Mouse (Mus musculus) stomach, postnatal 0 days (tissue): ENCODE results near the gene Cxcl9. TPM values are rescaled to one million over a fixed set of nuclear protein-coding genes. Genes with fewer than 3 reads are reported as not detected.

ENCODE experiments used
- ATAC-seq: fragments of 200-750 bp; cut with Nextera tagmentation; 2 replicates; pipeline ENCODE4 v1.8.0; 2017; ENCODE audit not compliant: low FRiP score, low TSS enrichment
- DNase-seq: peaks from one replicate; pipeline ENCODE4 v3.0.0-alpha.2; 2016; ENCODE audit warnings: low spot score
- H3K27ac ChIP-seq: fragments of 300-500 bp; sonication (generic); replicated peaks from 2 replicates; pipeline ENCODE4 v1.5.1; 2014; ENCODE audit warnings: mild to moderate bottlenecking, control low read depth
- H3K27me3 ChIP-seq: fragments of 300-500 bp; sonication (generic); 2 replicates; pipeline ENCODE4 v1.6.1; 2014; ENCODE audit warnings: low read length; ENCODE audit not compliant: control insufficient read depth, insufficient read depth
- H3K36me3 ChIP-seq: fragments of 300-500 bp; sonication (generic); 2 replicates; pipeline ENCODE4 v1.6.1; 2014; ENCODE audit warnings: low read length, mixed read lengths; ENCODE audit not compliant: control insufficient read depth, insufficient read depth
- H3K4me1 ChIP-seq: fragments of 300-500 bp; sonication (generic); replicated peaks from 2 replicates; pipeline ENCODE4 v1.6.1; 2014; ENCODE audit warnings: antibody characterized with exemption; ENCODE audit not compliant: control insufficient read depth, insufficient read depth
- H3K4me2 ChIP-seq: fragments of 300-500 bp; sonication (generic); replicated peaks from 2 replicates; pipeline ENCODE4 v1.6.1; 2014; ENCODE audit warnings: low read depth, mild to moderate bottlenecking, control low read depth, moderate library complexity
- H3K4me3 ChIP-seq: fragments of 300-500 bp; sonication (generic); 2 replicates; pipeline ENCODE4 v1.5.1; 2014; ENCODE audit warnings: low read depth, low read length, control low read depth
- H3K9ac ChIP-seq: fragments of 300-500 bp; sonication (generic); 2 replicates; pipeline ENCODE4 v1.6.1; 2014; ENCODE audit warnings: mild to moderate bottlenecking, low read length, control low read depth, mixed read lengths
- H3K9me3 ChIP-seq: fragments of 300-500 bp; sonication (generic); 2 replicates; pipeline ENCODE4 v1.6.1; 2016; ENCODE audit warnings: low read length; ENCODE audit not compliant: control insufficient read depth
- CTCF ChIP-seq: IDR thresholded peaks from 2 replicates; pipeline ENCODE4 v1.5.1; 2016; ENCODE audit warnings: antibody characterized with exemption, low read depth, mild to moderate bottlenecking, moderate library complexity
- EP300 ChIP-seq: optimal IDR thresholded peaks from 2 replicates; pipeline ENCODE3; 2016; ENCODE audit warnings: antibody characterized with exemption
- WGBS: fragments of 180-500 bp; shearing (Covaris S2); extraction: QIAGEN DNeasy Blood & Tissue Kit; methylation state at CpG from one replicate; pipeline ENCODE4 v1.1.7; 2014; 5-methylcytosine and 5-hydroxymethylcytosine counted together
- polyA plus RNA-seq: library from polyadenylated mRNA; unstranded; fragments of >200 nt; fragmentation: Nextera tagmentation; extraction: Ambion mirVana; gene quantifications from 2 replicates; pipeline ENCODE4 v1.2.1, GENCODE M21; 2015

Cxcl9 gene
- polyA plus RNA-seq, result 0.11 TPM in 1 of 2 replicates, not detected in the other

DNA sequence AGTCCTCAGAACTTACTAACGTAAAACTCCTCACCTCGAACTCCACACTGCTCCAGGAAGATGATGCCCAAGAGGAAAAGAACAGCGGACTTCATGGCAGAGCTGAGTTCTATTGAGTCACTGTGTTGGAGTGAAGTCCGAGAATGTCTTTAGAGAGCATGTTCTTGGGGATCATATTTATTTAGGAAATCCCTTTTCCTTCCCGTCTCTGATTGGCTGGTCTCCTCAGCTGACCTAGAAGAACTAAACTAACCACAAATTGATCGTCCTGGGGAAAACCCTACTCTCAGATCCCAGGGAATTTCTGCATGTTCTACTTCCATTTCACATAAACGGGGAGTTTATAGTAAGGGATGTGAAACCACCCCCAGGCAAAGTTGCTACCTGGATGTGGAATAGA, at the start of gene Cxcl9:
Gene Cxcl9, minus strand, starts transcription at position 151 of the 400 bp plus-strand sequence.
- no peaks in the 10 kb centered on the region for H3K36me3 ChIP-seq
- 70% methylated on average over 7 of the region's 7 CpGs for WGBS
- no peak within 1 kb of the TSS for H3K9ac ChIP-seq
- no peak for DNase-seq
- H3K27ac ChIP-seq, result no peak within 1 kb of the TSS
- no peak within 1 kb of the TSS for H3K4me3 ChIP-seq
- H3K27me3 ChIP-seq, result no peaks in the 10 kb centered on the region
- TF ChIP-seq CTCF, result no peak
- no peak for TF ChIP-seq EP300
- H3K9me3 ChIP-seq, result no peaks in the 10 kb centered on the region
- ATAC-seq, result no peak
- H3K4me2 ChIP-seq, result no peak within 1 kb of the TSS
- no peaks in the 10 kb centered on the region for H3K4me1 ChIP-seq

GRCm38 (mm10) chr5:92376795-92377405, 49.0 kb upstream of the Cxcl9 start:
- H3K9ac ChIP-seq, result no peak overlapping the region
- no peak for DNase-seq
- no peak overlapping the region for H3K4me3 ChIP-seq
- 0 out of 2 replicates have a peak overlapping the region, but pooled peaks have one; percentile 1 for H3K27ac ChIP-seq
- H3K4me2 ChIP-seq, result no peak overlapping the region
- no peaks in the 10 kb centered on the region for H3K27me3 ChIP-seq
- H3K36me3 ChIP-seq, result no peaks in the 10 kb centered on the region
- H3K4me1 ChIP-seq, result no peaks in the 10 kb centered on the region; the same call in 1 of the 2 replicates
- no peak for ATAC-seq
- TF ChIP-seq EP300, result no peak
- no peak for TF ChIP-seq CTCF
- WGBS, result 15% methylated on average over 13 of the region's 13 CpGs
- H3K9me3 ChIP-seq, result no peaks in the 10 kb centered on the region

GRCm38 (mm10) chr5:92375368-92375767, 47.5 kb upstream of the Cxcl9 start:
- Histone ChIP-seq H3K9me3 (no peaks in the 10 kb centered on the region), H3K36me3 (no peaks in the 10 kb centered on the region), H3K9ac (no peak overlapping the region), H3K4me3 (no peak overlapping the region), H3K4me1 (no peaks in the 10 kb centered on the region; the same call in 1 of the 2 replicates), H3K4me2 (no peak overlapping the region), H3K27me3 (no peaks in the 10 kb centered on the region), H3K27ac (no peak overlapping the region)
- 84% methylated on average over 17 of the region's 17 CpGs for WGBS
- DNase-seq, result no peak
- TF ChIP-seq EP300 (no peak), CTCF (no peak)
- no peak for ATAC-seq

DNA sequence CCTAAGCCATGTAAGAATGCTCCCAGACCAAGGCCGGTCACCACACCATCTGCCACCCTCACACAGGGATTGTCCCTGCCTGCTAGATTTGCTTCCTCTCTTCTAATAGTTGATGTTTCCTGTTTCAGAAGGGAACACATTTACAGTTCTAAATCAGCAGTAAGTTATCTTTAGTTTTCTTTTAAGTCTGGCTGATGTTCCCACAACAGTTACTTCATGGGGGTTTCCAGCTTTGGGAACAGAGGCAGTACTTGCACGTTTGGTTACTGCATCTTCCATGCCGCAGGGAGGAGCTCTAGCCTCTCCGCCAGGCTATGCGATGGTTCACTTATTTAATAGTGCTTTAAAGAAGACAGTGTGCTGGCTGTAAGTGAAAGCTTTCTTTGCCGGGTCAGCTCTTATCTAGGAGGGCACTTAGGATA, 46.9 kb upstream of the Cxcl9 start:
- no peak for DNase-seq
- no peak overlapping the region for H3K4me3 ChIP-seq
- H3K9ac ChIP-seq, result no peak overlapping the region
- no peaks in the 10 kb centered on the region for H3K27me3 ChIP-seq
- H3K36me3 ChIP-seq, result no peaks in the 10 kb centered on the region
- no peak for ATAC-seq
- no peaks in the 10 kb centered on the region; the same call in 1 of the 2 replicates for H3K4me1 ChIP-seq
- no peak overlapping the region for H3K4me2 ChIP-seq
- 44% methylated on average over 6 of the region's 6 CpGs for WGBS
- no peaks in the 10 kb centered on the region for H3K9me3 ChIP-seq
- peak; percentile 46 for TF ChIP-seq CTCF
- TF ChIP-seq EP300, result no peak
- no peak overlapping the region for H3K27ac ChIP-seq

GRCm38 (mm10) chr5:92372605-92373004, 44.7 kb upstream of the Cxcl9 start:
- Histone ChIP-seq H3K4me1 (no peaks in the 10 kb centered on the region; the same call in 1 of the 2 replicates), H3K9me3 (no peaks in the 10 kb centered on the region), H3K4me3 (no peak overlapping the region), H3K27ac (no peak overlapping the region), H3K27me3 (no peaks in the 10 kb centered on the region), H3K4me2 (no peak overlapping the region), H3K9ac (no peak overlapping the region), H3K36me3 (no peaks in the 10 kb centered on the region)
- no peak for ATAC-seq
- WGBS, result 9% methylated on average over 2 of the region's 2 CpGs
- no peak for DNase-seq
- TF ChIP-seq EP300 (no peak), CTCF (no peak)

DNA sequence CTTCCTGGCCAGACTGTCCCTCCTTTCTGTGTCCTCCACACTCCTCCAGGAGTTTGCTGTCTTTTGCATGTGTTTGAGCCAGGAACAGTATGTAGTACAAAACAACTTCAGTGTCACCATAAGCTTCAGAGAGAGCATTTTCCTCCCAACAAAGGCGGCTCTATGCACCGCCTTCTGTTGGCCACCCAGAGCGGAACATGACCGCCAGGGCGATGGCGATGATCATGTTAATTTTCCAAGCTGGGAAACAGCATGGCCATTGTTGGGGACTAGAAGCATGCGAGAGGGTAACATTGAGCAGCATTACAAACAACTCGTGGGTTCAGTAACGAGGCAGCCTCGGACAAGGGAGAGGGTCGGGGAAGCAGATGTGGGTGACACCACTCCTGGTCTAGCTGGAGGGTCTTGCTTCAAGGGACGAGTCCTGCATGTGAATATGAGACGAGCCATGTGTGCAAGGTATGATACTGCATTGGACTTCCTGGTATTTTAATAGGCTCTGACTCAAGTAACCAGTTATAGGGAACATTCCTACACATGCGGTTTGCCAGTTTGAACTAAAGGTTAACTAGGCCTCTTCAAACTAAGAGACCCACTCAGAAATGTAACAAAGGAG, 43.6 kb upstream of the Cxcl9 start:
- no peak overlapping the region for H3K4me2 ChIP-seq
- no peak overlapping the region for H3K4me3 ChIP-seq
- 85% methylated on average over 14 of the region's 14 CpGs for WGBS
- no peaks in the 10 kb centered on the region for H3K9me3 ChIP-seq
- no peak for TF ChIP-seq EP300
- no peak for TF ChIP-seq CTCF
- H3K36me3 ChIP-seq, result no peaks in the 10 kb centered on the region
- DNase-seq, result no peak
- H3K27me3 ChIP-seq, result no peaks in the 10 kb centered on the region
- no peak overlapping the region; the same call in 1 of the 2 replicates for H3K27ac ChIP-seq
- H3K4me1 ChIP-seq, result no peaks in the 10 kb centered on the region
- no peak for ATAC-seq
- no peak overlapping the region for H3K9ac ChIP-seq
